Mouse (Mus musculus) MEL (cell line): ENCODE results near the gene Olfr617.

ENCODE experiments used
- USF1 ChIP-seq: IDR thresholded peaks from 2 replicates; pipeline ENCODE4 v1.6.1; 2014; ENCODE audit warnings: low read depth, mild to moderate bottlenecking, inconsistent platforms, low read length, improper control_type of control experiment, moderate library complexity
- USF2 ChIP-seq, 2 experiments: IDR thresholded peaks; 2 replicates each; pipeline ENCODE4 v1.6.1; 2011 to 2012; ENCODE audit warnings: improper control_type of control experiment in 2 of 2, low read length in 2 of 2, borderline replicate concordance in 1 of 2, inconsistent platforms in 1 of 2, low read depth in 1 of 2, mild to moderate bottlenecking in 1 of 2; ENCODE audit not compliant: insufficient read depth in 1 of 2

DNA sequence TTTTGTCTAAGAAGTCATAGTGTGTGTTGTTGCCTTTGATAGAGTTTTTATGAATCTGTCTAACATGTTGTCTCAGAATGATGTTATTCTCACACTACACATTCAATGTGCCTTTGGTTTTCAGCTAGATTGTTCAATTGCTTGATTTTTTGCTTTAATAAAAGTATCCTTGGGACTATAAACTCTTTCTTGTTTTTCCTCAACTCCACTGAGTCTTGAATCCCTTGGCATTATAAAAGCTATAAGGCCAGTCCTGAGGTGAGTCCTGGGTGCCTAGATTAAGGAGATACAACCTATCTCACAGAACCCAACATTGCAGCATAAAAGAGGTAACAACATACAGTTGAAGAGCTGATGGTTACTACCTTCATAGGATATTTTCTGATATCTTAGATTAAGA lies 27.4 kb downstream of the Olfr617 start, which contains the start of gene Olfr619:
- TF ChIP-seq USF2 (IDR thresholded peaks at IDR 0.05; ENCODE audit: borderline replicate concordance in 1 of 2, insufficient read depth in 1 of 2, low read depth in 1 of 2, low read length in 2 of 2): no peak
- TF ChIP-seq USF1: no peak
